In the genomic region with DNA sequence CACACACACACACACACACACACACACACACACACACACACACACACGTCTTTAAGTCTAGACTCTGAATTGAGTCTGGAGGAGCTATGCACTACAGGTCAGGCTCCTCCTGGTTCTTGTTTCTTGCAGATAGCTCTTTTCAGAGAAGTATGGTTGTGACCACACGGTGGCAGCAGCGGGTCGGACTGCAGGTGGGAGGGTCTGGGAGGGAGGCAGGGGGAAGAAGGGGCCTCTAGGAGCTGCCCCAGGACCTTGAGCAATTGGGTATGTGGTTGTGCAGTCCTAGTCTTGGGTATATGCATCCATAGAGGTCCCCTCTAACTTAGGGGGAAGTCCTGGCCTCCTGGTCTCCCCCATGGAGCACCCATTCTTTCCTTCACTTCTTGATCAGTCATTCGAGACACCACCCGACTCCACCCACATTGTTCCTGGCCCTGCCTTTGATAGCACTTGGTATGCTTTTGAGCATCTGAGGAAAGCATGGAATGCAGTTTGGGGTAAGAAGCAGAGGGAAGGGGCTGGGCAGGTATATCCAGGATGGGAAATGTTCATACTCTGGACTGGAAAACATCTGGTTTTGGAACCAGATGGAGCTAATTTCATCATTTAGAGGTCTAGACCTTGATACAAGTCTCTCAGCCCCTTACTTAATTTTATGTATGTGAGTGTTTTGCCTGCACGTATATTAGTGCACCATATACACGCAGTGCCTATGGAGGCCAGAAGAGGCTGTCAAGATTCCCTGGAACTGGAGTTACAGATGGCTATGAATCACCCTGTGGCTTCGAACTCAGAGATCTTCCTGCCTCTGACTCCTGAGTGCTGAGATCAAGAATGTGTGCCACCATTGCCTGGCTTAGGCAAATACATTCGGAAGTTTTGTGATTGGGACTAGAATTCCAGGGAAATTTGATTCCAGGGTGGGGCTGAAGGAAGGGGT, we compare ENCODE assay signal across 9 mouse cellular contexts. TPM values are rescaled to one million over a fixed set of nuclear protein-coding genes. Genes with fewer than 3 reads are reported as not detected.
DNase-seq lines count a peak whose midpoint lies in the region; ATAC-seq and TF ChIP-seq lines count a peak whose summit lies in the region.
"Had no signal": no experiment of that assay in that cellular context is flagged by ENCODE, and none has a peak within 500 bp of the region (broad histone marks: within the 10 kb centered on the region; RNA-seq: fewer than 3 reads in every experiment).

No protein-coding gene starts in this region.

- TF ChIP-seq RAD21 in MEL (IDR thresholded peaks at IDR 0.05; ENCODE audit: low read depth, low read length) = peak; percentile 61

- no peak for TF ChIP-seq EP300 in MEL (IDR thresholded peaks at IDR 0.05; ENCODE audit: low read depth in 1 of 2, low read length in 2 of 2)

- H3K4me1 ChIP-seq in MEL (ENCODE audit: control insufficient read depth in 1 of 2, insufficient read depth in 2 of 2, low read length in 2 of 2) = peaks cover 11 to 20% of the 10 kb centered on the region in 2 experiments

- H3K27me3 ChIP-seq in MEL (ENCODE audit: control insufficient read depth in 1 of 2, insufficient read depth in 2 of 2, low read length in 2 of 2) = no peaks in the 10 kb centered on the region

- peaks cover 4% of the 10 kb centered on the region; the same call in 1 of the 2 replicates for H3K79me2 ChIP-seq in MEL (ENCODE audit: control insufficient read depth, insufficient read depth, low read length, poor library complexity)

- peak; percentile 89 for ATAC-seq in granulocyte monocyte progenitor cell, adult 5-6 weeks (replicated peaks; ENCODE audit: poor library complexity, severe bottlenecking)

- no peak for TF ChIP-seq POLR2A in MEL (IDR thresholded peaks at IDR 0.05; ENCODE audit: control insufficient read depth in 1 of 2, insufficient read depth in 1 of 2, low read depth in 1 of 2, low read length in 2 of 2, poor library complexity in 1 of 2)

- H3K4me3 ChIP-seq in MEL (ENCODE audit: control insufficient read depth in 1 of 2, insufficient read depth in 1 of 2, low read depth in 2 of 2, low read length in 2 of 2) = peak overlapping the region; percentile 35 to 43
- H3K4me3 ChIP-seq: erythroblast, embryonic 14.5 days had no signal

- peak; percentile 76 for DNase-seq in layer of hippocampus, adult 11-12 months (ENCODE audit: low spot score)
- DNase-seq in layer of hippocampus, adult 9-11 months = no peak
- peak; percentile 95 for DNase-seq in MEL (ENCODE audit: low read depth, low spot score)
- DNase-seq in cerebellum, adult 9-10 months = peak; percentile 50
- peak; percentile 78 to 86 for DNase-seq in kidney, postnatal 25 days
- DNase-seq in lung, postnatal 36 days = peak; percentile 88
- peak; percentile 89 for DNase-seq in testis, postnatal 10 days (ENCODE audit: low spot score)

- peak overlapping the region; percentile 30; the same call in 1 of the 2 replicates for H3K9ac ChIP-seq in MEL (ENCODE audit: control insufficient read depth, low read depth, low read length, poor library complexity, severe bottlenecking)

- H3K27ac ChIP-seq in MEL (ENCODE audit: control insufficient read depth, low read depth, low read length) = no peak overlapping the region

- H3K36me3 ChIP-seq in MEL (ENCODE audit: control insufficient read depth in 1 of 2, insufficient read depth in 2 of 2, low read length in 2 of 2) = peaks cover 0 to 10% of the 10 kb centered on the region in 2 experiments; a peak in 2 of 4 replicates

- H3K9me3 ChIP-seq in MEL (replicated peaks; ENCODE audit: insufficient read depth, low read length) = no peaks in the 10 kb centered on the region

- peak; percentile 77 to 97 (median 96) for TF ChIP-seq CTCF in MEL (IDR thresholded peaks at IDR 0.05 in 2 of 3, conservative IDR thresholded peaks at IDR 0.05 in 1 of 3; ENCODE audit: control insufficient read depth in 1 of 3, insufficient read depth in 1 of 3, low read depth in 2 of 3, low read length in 3 of 3, poor library complexity in 1 of 3, severe bottlenecking in 1 of 3)

TF ChIP-seq in MEL, 35 proteins besides CTCF, POLR2A, EP300 and RAD21:
- TF ChIP-seq SIN3A (IDR thresholded peaks at IDR 0.05; ENCODE audit: low read length) (peak; percentile 64; the same call in 1 of the 2 replicates), ZKSCAN1 (IDR thresholded peaks at IDR 0.05; ENCODE audit: low read depth, low read length) (no peak), POLR2AphosphoS5 (IDR thresholded peaks at IDR 0.05; ENCODE audit: borderline replicate concordance, low read depth, low read length) (no peak), KAT2A (conservative IDR thresholded peaks at IDR 0.05; ENCODE audit: low read depth, low read length) (no peak), SMC3 (IDR thresholded peaks at IDR 0.05; ENCODE audit: low read depth, low read length) (peak; percentile 91), MYC (IDR thresholded peaks at IDR 0.05; ENCODE audit: low read depth, low read length) (0 out of 2 replicates have a peak, but pooled peaks have one; percentile 52), TBP (IDR thresholded peaks at IDR 0.05; ENCODE audit: low read depth, low read length) (peak; percentile 32; the same call in 1 of the 2 replicates), ELF1 (IDR thresholded peaks at IDR 0.05; ENCODE audit: low read depth, low read length) (0 out of 2 replicates have a peak, but pooled peaks have one; percentile 25), ETS1 (IDR thresholded peaks at IDR 0.05; ENCODE audit: low read depth, low read length) (0 out of 2 replicates have a peak, but pooled peaks have one; percentile 5), BHLHE40 (IDR thresholded peaks at IDR 0.05; ENCODE audit: borderline replicate concordance, low read depth, low read length) (no peak), MEF2A (IDR thresholded peaks at IDR 0.05; ENCODE audit: extremely low read depth, insufficient replicate concordance, low read depth, low read length, poor library complexity, severe bottlenecking) (no peak), NELFE (IDR thresholded peaks at IDR 0.05; ENCODE audit: low read depth, low read length) (peak; percentile 24; the same call in 1 of the 2 replicates), MAZ (IDR thresholded peaks at IDR 0.05; ENCODE audit: low read depth, low read length) (peak; percentile 92), USF1 (IDR thresholded peaks at IDR 0.05; ENCODE audit: low read depth, low read length) (no peak), NRF1 (IDR thresholded peaks at IDR 0.05; ENCODE audit: insufficient read depth, low read depth, low read length, poor library complexity, severe bottlenecking) (0 out of 2 replicates have a peak, but pooled peaks have one; percentile 4), TCF12 (IDR thresholded peaks at IDR 0.05; ENCODE audit: low read depth, low read length) (no peak), JUND (IDR thresholded peaks at IDR 0.05; ENCODE audit: low read depth, low read length) (no peak), UBTF (IDR thresholded peaks at IDR 0.05; ENCODE audit: borderline replicate concordance, insufficient read depth, low read depth, low read length) (no peak), MXI1 (IDR thresholded peaks at IDR 0.05; ENCODE audit: low read depth, low read length) (peak; percentile 69), ZC3H11A (IDR thresholded peaks at IDR 0.05; ENCODE audit: low read depth, low read length) (peak; percentile 50), GABPA (IDR thresholded peaks at IDR 0.05; ENCODE audit: low read depth, low read length) (no peak), CHD1 (IDR thresholded peaks at IDR 0.05; ENCODE audit: low read depth, low read length) (0 out of 2 replicates have a peak, but pooled peaks have one; percentile 49), E2F4 (IDR thresholded peaks at IDR 0.05; ENCODE audit: borderline replicate concordance, low read depth, low read length) (no peak)
TF ChIP-seq in MEL: peak in this region for 12.

RNA-seq across cellular contexts. Expression of a gene that starts 2.7 kb away (rescaled TPM):
- total RNA-seq in MEL (2012; rRNA removed) = 53.6 and 63.6 TPM in 2 replicates
- polyA plus RNA-seq in MEL (2012; ENCODE audit: insufficient read depth in 1 of 2, insufficient read length in 2 of 2, low read depth in 1 of 2, low replicate concordance in 2 of 2, missing spikeins in 1 of 2) = 10 to 100 TPM in 1 of 2 experiments, not detected in 1; 75.7 TPM
- total RNA-seq in granulocyte monocyte progenitor cell, adult 5-6 weeks (2014; fragmentation: Nextera tagmentation) = 13.3 and 20.7 TPM in 2 replicates
- total RNA-seq in granulocyte monocyte progenitor cell, adult 5-6 weeks (2017) = 9.5 and 22.8 TPM in 2 replicates

RNA-seq across cellular contexts. Expression of a gene that starts 20.5 kb away (rescaled TPM):
- 4.8 and 7.6 TPM in 2 replicates for total RNA-seq in MEL (2012; rRNA removed)
- polyA plus RNA-seq in MEL (2012; ENCODE audit: insufficient read depth in 1 of 2, insufficient read length in 2 of 2, low read depth in 1 of 2, low replicate concordance in 2 of 2, missing spikeins in 1 of 2) = 10 to 100 TPM in 1 of 2 experiments, not detected in 1; 10.7 TPM
- 9.7 TPM in 2 replicates for total RNA-seq in granulocyte monocyte progenitor cell, adult 5-6 weeks (2014; fragmentation: Nextera tagmentation)
- total RNA-seq in granulocyte monocyte progenitor cell, adult 5-6 weeks (2017) = 7.8 and 12.2 TPM in 2 replicates

RNA-seq across cellular contexts. Expression of a gene that starts 27.0 kb away (rescaled TPM):
- total RNA-seq in MEL (2012; rRNA removed) = 50.8 and 61.1 TPM in 2 replicates
- 10 to 100 TPM in 1 of 2 experiments, not detected in 1; 50.3 TPM for polyA plus RNA-seq in MEL (2012; ENCODE audit: insufficient read depth in 1 of 2, insufficient read length in 2 of 2, low read depth in 1 of 2, low replicate concordance in 2 of 2, missing spikeins in 1 of 2)
- total RNA-seq in granulocyte monocyte progenitor cell, adult 5-6 weeks (2014; fragmentation: Nextera tagmentation) = 18.9 and 35.2 TPM in 2 replicates
- 8.8 and 8.9 TPM in 2 replicates for total RNA-seq in granulocyte monocyte progenitor cell, adult 5-6 weeks (2017)

RNA-seq across cellular contexts. Expression of a gene that starts 38.8 kb away (rescaled TPM):
- total RNA-seq in MEL (2012; rRNA removed) = 41.9 and 49.2 TPM in 2 replicates
- 10 to 100 TPM in 1 of 2 experiments, not detected in 1; 79.8 TPM for polyA plus RNA-seq in MEL (2012; ENCODE audit: insufficient read depth in 1 of 2, insufficient read length in 2 of 2, low read depth in 1 of 2, low replicate concordance in 2 of 2, missing spikeins in 1 of 2)
- 51.2 and 75.8 TPM in 2 replicates for total RNA-seq in granulocyte monocyte progenitor cell, adult 5-6 weeks (2014; fragmentation: Nextera tagmentation)
- 37.7 and 49.1 TPM in 2 replicates for total RNA-seq in granulocyte monocyte progenitor cell, adult 5-6 weeks (2017)

RNA-seq across cellular contexts. Expression of a gene that starts 38.8 kb away (rescaled TPM):
- total RNA-seq in MEL (2012; rRNA removed) = 271 and 292 TPM in 2 replicates
- 100 to 1,000 TPM; 177 to 438 TPM for polyA plus RNA-seq in MEL (2012; ENCODE audit: insufficient read depth in 1 of 2, insufficient read length in 2 of 2, low read depth in 1 of 2, low replicate concordance in 2 of 2, missing spikeins in 1 of 2)
- total RNA-seq in granulocyte monocyte progenitor cell, adult 5-6 weeks (2014; fragmentation: Nextera tagmentation) = 178 and 260 TPM in 2 replicates
- total RNA-seq in granulocyte monocyte progenitor cell, adult 5-6 weeks (2017) = 194 and 212 TPM in 2 replicates
